Mouse (Mus musculus) heart, postnatal 4 days (tissue): ENCODE data around the gene Dcaf15. TPM values are rescaled to one million over a fixed set of nuclear protein-coding genes. Genes with fewer than 3 reads are reported as not detected.
A peak's percentile ranks its signal among the peaks of the same experiment; 100 is the strongest.

Experiments used
- DNase-seq: peaks from one replicate; pipeline ENCODE4 v3.0.0; 2021
- total RNA-seq, 2 experiments: library from RNA; stranded (reverse); gene quantifications; 2 replicates each; pipeline ENCODE4 v1.2.3; 2021

The Dcaf15 gene
- total RNA-seq, 2 experiments from 2014 or later: 19.7 to 20.5 TPM

DNA sequence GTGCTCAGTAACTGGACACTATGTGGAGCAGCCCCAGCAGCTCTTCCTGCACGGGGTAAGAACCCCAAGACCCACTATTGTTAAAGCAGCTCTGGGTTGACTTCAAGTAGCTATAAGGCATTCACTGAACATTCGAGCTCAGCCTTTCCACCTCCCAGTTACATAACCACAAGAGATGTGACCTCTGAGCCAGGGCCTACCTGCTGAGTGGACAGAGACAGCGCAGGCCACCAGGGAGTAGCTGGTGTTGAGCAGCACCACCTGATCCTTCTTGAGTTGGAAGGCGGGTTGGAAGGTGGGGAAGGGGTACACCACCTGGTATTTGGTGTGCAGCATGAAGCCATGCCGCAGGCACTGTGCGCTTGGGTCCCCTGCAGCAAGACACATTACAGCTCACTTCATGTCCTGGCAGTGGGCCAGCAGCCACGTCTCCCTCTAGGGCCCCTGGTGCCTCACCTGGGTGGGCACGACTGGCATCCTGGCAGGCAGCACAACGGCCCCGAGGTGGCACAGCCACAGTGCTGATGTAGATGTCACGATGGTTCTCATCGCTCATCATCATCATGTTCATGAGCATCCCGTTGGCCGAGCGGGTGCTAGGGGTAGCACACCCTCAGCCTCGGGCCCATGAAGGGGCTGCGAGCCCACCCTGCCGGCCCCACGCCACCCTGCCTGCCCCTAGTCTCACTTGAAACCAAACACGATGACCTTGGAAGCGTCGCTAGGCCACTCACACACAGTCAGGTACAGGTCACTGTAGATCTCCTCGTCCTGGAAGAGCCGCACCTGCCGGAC lies 2.9 kb downstream of the Dcaf15 start:
- DNase-seq: no peak

DNA sequence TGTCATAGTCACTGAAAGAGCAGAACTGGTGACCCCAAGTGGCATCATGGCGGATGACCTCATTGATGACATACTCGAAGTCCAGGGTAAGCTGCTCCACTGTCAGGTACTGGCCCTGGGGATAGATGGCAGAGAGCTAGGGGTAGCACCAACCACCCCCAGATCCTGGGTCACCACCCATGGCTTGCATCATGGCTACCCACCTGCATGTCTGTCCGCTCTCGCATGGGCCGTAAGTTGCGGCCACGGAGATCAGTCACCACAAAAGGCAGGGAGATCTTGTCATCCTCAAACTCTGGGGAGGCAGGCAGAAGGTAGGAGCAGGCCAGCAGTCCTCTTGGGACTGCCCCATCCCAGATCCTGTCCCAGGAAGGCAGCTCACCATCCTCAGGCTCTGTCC lies 6.2 kb downstream of the Dcaf15 start:
- DNase-seq: no peak

DNA sequence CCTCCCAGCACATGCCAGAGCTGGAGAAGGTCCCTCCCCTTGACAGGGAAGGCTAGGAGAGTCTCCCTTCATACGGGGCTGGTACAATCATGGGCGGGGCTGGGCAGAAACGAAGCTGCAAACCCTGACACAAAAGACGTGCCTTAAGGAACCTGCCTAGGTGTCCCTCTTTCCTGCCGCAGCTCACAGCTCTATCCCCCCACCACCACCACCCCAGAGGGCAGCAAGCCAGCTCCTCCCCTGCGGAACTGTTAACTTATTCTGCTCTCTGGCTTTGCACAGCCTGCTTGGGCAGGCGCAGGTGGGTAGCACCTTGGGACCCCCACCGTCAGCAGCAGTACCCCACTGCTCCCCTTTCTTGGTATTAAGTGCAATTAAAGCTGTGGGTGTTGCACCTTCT lies 8.5 kb downstream of the Dcaf15 start:
- DNase-seq: no peak

DNA sequence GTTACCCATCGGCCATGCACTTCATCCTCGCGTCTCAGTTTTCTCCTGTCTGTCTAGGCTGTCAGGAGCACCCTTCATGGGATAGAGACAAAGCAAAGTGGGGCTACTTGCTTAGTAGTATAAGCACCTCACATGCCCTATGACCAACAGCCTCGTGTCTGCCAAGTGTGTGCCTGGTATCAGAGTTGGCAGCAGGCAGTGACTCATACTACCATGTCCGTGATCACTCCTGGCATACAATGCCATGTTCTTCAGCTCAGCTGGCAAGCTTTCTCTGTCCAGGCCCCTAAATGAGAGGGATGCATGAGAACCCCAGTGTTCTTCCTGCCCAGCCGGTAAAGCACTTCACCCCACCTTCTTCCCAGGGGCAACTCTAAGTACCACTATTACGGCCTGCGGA lies 14.0 kb downstream of the Dcaf15 start:
- DNase-seq: no peak

DNA sequence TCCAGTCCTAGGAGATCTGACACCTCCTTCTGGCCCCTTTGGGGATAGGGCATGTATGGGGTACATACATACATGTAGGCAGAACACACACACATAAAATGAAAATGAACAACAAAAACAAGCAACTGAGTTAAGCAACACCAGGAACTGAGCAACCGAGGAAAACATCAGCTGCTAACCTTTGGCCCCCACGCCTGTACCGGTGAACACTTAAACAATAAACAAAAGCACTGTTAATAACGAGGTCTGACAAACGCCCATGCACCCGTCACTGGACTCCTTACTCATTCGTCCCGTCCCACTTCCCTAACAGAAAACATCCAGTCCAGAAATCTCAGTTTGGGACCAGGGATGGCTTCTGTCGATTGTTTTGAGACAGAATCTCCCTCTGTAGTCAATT lies 15.3 kb downstream of the Dcaf15 start:
- no peak for DNase-seq

DNA sequence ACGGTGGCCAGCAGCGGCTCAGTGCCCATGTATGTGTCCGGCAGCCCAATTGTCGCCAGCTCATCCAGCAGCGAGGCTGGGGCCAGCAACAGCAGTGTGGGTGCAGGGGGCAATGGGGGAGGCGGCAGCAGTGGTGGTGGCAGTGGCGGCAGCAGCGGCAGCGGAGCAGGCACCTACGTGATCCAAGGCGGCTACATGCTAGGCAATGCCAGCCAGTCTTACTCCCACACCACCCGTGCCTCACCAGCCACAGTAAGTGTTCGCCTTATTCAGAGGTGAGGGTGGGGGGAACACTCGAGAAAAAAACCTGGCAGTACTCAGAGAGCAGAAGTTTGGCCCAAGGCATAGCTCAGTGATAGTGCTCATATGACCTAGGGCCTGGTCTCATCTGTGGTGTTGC lies 16.7 kb downstream of the Dcaf15 start:
- no peak for DNase-seq

DNA sequence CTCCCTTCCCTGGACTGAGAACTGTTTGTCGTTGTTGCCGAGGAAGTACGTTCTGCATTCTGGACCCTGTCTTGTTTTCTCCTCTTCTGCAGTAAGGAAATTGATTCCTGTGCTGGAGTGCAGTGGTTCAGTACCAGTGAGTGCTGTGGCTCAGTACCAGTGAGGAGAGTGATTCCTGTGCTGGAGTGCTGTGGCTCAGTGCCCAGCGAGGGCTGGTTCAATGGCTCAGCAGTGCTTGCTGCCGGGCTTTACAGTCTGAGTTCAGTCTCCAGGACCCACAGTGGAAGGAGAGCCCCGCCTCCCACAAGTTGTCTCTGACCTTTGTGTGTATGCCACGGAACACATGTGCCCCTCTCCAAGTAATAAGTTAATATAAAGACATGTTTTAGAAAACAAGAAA lies 17.4 kb downstream of the Dcaf15 start:
- DNase-seq: no peak

DNA sequence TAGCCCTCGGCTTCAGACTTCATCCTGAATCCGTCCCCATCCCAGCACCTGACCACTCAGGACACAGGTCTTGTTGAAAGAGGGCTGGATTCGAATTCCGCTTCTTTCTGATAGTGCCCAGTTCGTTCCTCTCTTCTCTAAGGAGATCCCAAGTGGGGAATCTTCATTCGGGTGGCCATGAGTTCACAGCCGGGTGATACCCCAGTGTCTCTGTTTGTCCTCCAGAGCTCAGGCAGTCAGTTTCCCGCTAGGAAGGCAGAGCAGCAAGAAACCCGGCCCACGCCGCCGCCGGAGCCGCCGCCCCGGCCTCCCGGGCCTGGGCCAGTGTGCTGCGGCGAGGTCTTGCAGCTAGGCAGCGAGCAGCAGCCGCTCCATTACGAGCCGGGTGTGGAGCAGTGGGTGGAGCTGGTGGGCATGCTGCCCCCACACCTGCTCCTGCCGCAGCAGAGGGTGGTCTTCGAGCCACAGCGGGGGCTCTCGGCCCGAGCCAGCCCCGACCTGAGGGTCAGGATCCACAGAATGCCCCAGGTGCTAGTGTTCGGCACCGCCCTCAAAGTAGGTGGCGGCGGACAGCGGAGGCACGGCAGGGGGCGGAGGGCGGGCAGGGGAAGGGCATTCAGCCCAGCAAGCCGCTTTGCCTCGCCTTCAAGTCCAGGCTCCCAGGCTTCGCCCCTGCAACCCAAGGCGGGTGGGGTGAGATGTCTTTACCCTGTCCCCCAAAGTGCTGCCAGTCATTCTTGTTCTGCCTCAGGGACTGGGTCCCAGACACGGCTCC lies 20.0 kb downstream of the Dcaf15 start:
- no peak for DNase-seq

DNA sequence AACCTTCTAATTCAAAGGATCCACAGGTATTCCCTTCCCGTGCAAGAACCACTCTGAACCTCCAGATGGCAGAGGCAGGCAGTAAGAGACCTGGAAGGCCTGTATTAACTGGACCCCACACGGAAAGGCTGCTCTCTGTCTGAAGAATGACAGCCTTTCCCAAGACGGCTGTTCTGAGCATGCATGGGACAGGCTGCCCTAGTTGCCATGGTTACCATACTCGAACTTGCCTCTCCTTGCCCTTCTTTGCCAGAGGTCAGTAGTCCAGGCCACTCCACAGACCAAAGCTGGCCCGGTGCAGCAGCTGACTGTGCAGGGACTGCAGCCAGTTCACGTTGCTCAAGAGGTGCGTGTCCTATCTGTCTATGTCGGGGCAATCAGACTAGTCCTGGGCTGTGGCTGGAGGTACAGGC lies 20.7 kb downstream of the Dcaf15 start:
- DNase-seq: no peak

DNA sequence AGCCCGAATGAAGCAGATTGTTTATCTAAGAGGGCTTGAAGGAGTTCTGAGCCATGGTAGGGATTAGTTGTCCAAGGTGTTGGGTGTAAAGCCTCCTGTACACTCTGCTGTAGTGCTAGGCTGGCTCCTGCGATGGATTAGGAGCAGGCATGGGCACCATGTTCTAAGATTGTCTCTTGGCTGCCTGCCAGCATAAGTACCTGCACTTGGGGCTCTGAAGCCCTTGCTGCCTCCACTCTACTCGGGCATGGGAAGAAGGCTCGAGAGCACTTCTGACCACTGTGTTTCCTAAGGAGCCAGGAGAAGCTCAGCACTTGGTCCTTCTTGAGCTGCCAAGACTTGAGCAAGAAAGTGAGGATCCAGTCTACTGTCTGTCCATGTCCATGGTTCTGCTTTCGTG lies 25.4 kb downstream of the Dcaf15 start:
- no peak for DNase-seq

DNA sequence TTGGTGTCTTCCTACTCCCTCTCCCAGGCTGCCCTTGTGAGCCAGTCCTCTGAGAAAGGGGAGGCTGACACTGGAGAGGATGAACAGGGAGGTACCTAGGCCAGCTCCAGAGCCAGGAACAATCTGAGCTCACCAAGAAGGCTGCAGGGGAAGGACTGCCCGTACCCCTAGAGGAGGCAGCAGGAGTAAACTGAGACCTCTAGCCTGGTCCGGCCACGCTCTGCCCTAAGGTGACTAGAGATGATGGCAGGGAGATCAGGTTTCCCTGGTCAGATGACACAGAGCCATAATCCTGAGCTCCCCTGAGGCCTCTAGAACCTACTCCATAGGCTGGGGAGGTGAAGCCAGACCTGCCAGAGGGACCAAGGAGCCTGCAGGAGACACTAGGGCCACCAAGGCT lies 27.7 kb downstream of the Dcaf15 start:
- DNase-seq: no peak

DNA sequence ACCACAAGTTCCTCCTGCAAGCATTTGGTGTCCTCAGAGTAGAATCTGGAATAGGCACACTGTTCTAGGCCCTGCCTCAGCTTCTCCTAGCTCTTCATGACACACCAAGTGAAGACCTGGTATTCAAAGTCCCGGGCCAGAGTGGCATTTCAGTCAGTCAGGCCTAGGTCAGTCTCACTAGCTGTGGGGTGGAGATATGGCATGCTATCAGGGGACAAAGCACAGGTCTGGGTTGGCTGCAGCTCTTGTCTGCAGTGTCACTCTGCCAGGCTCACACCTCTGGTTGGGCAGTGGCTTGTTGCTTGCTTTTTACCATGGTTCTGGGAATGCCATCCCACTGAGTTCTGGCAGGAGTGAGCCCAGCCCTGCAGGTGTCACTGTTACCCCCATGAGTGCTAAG lies 28.2 kb downstream of the Dcaf15 start:
- no peak for DNase-seq

DNA sequence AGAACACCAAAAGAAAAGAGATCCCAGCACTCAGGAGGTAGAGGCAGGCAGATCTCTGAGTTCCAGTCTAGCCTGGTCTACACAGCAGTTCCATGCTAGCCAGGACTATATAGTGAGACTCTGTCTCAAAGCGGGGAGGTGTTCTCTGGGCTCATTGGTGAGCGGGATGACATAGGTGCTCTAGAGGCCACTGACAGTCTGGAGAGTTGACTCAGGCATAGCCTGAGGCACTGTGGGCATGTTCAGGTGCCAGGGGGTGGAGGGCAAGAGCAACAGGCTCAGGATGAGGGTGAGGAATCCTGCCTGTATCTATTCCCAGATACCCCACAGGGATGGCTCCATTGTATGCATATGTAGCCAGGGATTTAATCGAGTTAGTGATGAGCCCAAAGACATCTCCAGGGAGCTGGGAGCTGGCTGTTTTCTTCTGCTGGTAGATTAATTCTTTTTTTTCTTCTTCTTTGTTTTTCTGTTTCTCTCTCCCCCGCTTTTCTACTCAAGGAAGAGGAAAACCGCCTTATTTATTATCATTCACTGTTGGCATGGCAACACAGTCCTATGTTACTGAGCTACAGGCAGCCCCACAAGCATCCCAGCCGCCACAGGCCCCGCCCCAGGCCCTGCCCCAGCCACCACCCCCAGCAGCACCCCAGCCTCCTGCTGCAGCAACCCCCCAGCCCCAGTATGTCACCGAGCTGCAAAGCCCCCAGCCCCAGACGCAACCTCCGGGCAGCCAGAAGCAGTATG lies 31.2 kb downstream of the Dcaf15 start:
- no peak for DNase-seq

DNA sequence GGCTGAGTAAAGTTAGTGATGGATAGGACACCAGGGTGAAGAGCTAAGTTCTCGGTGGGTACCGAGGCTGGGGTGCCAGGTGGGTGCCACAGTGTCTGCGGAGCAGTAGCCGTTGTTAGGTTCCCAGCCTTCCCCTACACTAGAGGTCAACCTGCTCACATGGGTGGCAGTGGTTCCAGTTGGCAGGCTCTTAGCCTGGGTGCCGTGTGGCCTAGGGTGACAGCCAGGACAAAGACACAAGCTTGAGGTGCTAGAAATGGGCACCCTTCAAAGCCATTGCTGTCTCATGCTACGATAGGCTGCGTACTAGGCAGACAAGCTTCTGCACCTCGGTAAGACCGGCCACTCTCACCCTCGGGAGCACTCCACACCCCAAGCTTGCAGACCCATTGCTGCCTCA lies 32.2 kb downstream of the Dcaf15 start:
- no peak for DNase-seq

DNA sequence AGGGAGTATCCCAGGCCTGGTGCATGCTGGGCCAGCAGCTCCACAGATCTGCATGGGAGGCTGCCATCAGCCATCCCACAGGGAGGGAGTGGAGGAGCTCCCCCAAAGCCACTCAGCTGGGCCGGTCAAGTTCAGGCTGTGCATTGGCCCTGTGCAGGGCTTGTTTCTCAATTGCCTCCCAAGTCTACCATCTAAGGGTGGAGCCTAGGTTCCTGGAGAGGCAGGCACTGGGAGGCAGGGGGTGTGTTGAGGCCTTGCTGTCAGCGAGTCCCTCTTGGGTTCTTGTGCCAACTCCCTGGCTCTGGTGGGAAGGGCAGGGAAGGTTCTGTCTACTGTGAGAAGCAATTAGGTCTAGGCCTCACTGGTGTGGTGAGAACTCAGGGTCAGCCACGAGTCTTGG lies 32.6 kb downstream of the Dcaf15 start:
- DNase-seq: no peak

DNA sequence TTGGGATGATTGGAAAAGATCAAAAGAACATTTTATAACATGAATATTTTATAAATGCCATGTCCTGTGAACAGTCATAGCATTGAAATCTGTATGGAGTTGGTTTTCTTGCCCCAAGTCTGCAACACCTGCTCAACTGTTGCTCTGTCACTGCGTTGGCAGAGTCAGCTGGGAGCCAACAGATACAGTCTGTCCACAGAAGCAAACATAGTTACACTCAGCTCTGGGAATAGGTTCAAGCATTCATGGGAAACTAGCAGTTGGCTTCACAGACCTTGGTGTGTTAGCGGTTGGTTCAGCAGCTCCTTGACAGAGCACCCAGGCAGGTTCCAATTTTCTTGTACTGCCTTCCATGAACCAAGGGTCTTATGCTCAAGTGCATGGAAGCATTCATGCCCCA lies 33.9 kb downstream of the Dcaf15 start:
- no peak for DNase-seq

DNA sequence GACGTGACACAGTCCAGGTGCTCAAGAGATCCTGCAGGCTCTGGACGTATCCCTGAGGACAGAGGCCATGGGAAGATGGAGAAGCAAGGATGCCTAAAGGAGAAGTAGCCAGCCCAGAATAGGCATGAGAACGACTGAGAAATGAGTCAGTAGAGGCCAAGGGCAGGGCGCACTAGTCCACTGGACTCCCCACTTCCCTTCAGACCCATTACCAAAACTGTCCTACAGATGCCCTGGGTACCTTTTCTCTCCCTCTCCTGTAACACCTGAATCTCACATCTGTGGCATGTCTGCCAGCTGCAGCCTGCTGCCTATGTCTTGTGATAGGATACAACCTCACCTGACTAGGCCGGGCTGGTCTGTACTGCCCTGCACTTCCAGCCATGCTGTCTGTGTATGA lies 34.3 kb downstream of the Dcaf15 start:
- no peak for DNase-seq

DNA sequence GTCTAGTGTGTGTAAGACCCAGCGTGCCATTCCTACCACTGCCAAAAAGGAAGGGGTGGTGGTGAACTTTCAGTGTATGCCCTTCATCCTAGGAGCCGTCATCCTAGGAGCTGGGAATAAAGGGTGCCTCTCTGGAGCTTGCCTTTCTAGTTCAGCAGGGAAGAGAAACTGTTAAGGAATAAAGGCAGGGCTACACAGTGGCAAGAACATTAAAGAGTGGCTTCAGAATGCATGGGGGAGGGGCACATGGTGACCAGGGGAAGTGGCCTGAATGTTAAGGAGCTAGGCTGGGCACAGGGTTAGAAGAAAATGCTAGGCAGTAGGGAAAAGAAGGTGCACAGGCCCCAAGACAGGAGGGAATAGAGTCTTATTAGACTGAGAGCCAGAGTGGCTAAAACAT lies 34.8 kb downstream of the Dcaf15 start:
- no peak for DNase-seq

DNA sequence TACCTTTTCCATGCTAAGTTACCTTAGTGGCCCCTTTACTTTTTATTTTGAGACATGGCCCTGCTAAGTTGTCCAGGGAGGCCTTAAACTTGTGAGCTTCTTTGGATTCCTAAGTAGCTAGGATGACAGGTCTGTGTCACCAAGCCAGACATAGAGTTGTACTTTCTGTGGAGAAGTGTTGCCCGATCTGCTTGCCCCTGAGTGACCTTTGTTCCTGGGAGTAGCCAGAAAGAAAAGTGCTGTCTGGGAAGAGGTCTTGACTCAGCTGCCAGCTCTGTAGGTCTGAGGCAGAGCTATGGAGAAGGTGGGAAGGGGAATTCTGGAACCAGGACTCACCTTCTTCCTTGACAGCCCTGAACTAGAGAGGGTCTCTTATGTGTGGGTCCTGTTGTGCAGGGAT lies 35.4 kb downstream of the Dcaf15 start:
- no peak for DNase-seq

DNA sequence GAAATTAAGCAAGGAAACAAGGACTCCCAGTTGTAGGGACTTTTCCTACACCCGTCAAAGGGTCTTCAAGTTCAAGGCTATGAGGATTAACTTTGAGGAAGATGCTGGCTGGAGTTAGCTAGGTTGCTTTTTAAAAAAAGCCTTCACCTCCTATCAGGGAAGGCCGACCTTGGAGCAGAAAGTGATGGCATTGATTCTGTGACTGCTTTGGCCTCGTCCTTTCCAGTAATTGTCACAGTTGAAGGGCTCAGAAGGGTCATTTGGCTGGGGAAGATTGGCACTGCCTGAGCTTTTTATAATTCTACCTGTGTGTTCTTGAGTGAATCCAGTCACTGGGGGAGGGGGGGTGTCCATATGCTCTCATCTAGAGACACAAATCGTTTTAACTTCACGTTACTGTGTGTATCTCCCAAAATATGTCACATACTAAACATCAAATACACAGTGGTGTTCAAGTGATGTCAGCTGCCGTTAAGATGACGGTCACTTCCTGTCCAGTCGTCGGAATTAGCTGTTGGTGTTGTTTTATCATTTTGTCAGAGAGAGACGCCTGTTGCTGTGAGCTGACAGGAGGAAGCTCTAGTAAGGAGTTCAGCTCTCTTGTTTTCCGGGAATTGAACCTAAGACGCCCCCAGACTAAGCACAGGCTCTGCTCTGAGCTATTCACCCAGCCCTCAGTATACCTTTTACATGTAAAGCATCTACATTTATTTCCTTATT lies 36.1 kb downstream of the Dcaf15 start:
- DNase-seq: no peak

DNA sequence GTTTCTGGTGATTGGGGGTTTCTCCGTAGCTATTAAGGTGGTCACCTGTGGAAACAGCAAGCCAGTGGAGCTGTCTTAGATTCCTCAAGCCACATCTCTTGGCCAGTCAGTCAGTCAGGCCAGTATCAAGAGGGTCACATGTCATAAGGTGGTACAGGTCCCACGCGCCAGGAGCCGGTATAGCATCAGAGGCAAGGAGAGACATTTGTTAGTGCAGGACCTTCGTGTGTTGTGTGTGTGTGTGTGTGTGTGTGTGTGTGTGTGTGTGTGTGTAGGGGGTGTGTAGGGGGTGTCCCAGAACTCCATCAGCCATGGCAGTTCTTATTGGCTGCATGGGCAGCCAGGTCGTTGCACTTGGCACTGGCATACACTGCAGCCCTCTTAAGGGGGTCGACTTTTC lies 36.7 kb downstream of the Dcaf15 start:
- no peak for DNase-seq

DNA sequence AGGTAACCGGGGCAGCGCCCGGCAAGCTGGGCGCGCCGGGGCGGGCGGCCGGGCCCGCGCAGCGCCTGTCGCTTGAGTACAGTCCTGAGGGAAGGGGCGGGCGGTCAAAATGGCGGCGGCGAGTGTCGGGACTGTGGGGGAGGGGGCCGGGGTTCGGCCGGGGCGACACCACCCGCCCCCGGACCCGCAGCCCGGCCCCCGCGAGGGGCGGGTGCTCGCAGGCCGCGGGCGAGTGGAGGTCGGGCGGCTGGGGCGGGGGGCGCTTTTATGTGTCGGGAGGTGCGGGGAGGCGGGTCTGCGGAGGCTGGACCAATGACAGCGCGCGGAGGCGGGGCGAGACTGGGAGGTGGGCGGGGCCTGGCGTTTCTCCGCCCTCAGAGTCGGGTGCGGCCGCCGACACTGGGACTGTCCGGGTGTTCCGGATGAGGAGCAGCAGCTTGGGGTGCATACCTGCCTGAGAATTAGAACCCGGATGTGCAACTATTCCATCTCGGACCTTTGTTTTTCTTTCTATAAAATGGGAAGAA lies 37.5 kb downstream of the Dcaf15 start:
- peak; percentile 98 for DNase-seq
